Comparison of ENCODE assay signal across 19 mouse cellular contexts in genomic region chr10:121615935-121616334, GRCm38 (mm10). TPM values are rescaled to one million over a fixed set of nuclear protein-coding genes. Genes with fewer than 3 reads are reported as not detected.
DNase-seq lines count a peak whose midpoint lies in the region; ATAC-seq and TF ChIP-seq lines count a peak whose summit lies in the region.
"Had no signal": no experiment of that assay in that cellular context is flagged by ENCODE, and none has a peak within 500 bp of the region (broad histone marks: within the 10 kb centered on the region; RNA-seq: fewer than 3 reads in every experiment).

No protein-coding gene starts in this region.

- no peak overlapping the region for H3K9ac ChIP-seq in kidney, postnatal 0 days (ENCODE audit: low read depth, low read length)
- H3K9ac ChIP-seq in lung, embryonic 16.5 days (ENCODE audit: low read length): no peak overlapping the region
- no peak overlapping the region for H3K9ac ChIP-seq in stomach, embryonic 14.5 days (replicated peaks; ENCODE audit: low read depth, low read length)
- H3K9ac ChIP-seq in forebrain, embryonic 12.5 days: no peak overlapping the region
- H3K9ac ChIP-seq: embryonic facial prominence, embryonic 12.5 days; heart, embryonic 12.5 days had no signal

- WGBS in kidney, postnatal 0 days: 82% methylated on average over 7 of the region's 7 CpGs
- 48% methylated on average over 7 of the region's 7 CpGs for WGBS in lung, embryonic 16.5 days
- 59% methylated on average over 7 of the region's 7 CpGs for WGBS in lung, adult 2 months
- 61% methylated on average over 7 of the region's 7 CpGs for WGBS in stomach, embryonic 14.5 days
- WGBS in forebrain, embryonic 12.5 days: 44% methylated on average over 7 of the region's 7 CpGs

- H3K27me3 ChIP-seq in kidney, postnatal 0 days (ENCODE audit: insufficient read depth, low read length): no peaks in the 10 kb centered on the region
- H3K27me3 ChIP-seq in lung, embryonic 16.5 days (ENCODE audit: control insufficient read depth, insufficient read depth, low read depth, low read length): no peaks in the 10 kb centered on the region
- no peaks in the 10 kb centered on the region for H3K27me3 ChIP-seq in stomach, embryonic 14.5 days (ENCODE audit: control insufficient read depth, insufficient read depth, low read length)
- H3K27me3 ChIP-seq in forebrain, embryonic 12.5 days: no peaks in the 10 kb centered on the region
- H3K27me3 ChIP-seq: embryonic facial prominence, embryonic 12.5 days; heart, embryonic 12.5 days had no signal

- no peak overlapping the region for H3K4me3 ChIP-seq in kidney, postnatal 0 days (replicated peaks; ENCODE audit: low read depth, low read length)
- H3K4me3 ChIP-seq in lung, embryonic 16.5 days (ENCODE audit: low read length): no peak overlapping the region
- no peak overlapping the region for H3K4me3 ChIP-seq in lung, adult 2 months (replicated peaks; ENCODE audit: extremely low read depth, low read depth, low read length)
- no peak overlapping the region for H3K4me3 ChIP-seq in stomach, embryonic 14.5 days (ENCODE audit: low read depth, low read length)
- no peak overlapping the region for H3K4me3 ChIP-seq in forebrain, embryonic 12.5 days (replicated peaks)
- H3K4me3 ChIP-seq: embryonic facial prominence, embryonic 12.5 days; gastrocnemius, adult 2 months; heart, embryonic 12.5 days; hindbrain, embryonic 10.5 days had no signal

- no peaks in the 10 kb centered on the region for H3K4me1 ChIP-seq in kidney, postnatal 0 days (replicated peaks; ENCODE audit: insufficient read depth, low read length)
- no peaks in the 10 kb centered on the region for H3K4me1 ChIP-seq in lung, embryonic 16.5 days (replicated peaks; ENCODE audit: control insufficient read depth, insufficient read depth, low read length)
- H3K4me1 ChIP-seq in lung, adult 2 months (ENCODE audit: control insufficient read depth, insufficient read depth, low read length): peaks cover 6% of the 10 kb centered on the region
- H3K4me1 ChIP-seq in stomach, embryonic 14.5 days (ENCODE audit: control insufficient read depth, insufficient read depth, low read length): no peaks in the 10 kb centered on the region
- no peaks in the 10 kb centered on the region for H3K4me1 ChIP-seq in forebrain, embryonic 12.5 days
- H3K4me1 ChIP-seq: embryonic facial prominence, embryonic 12.5 days; heart, embryonic 12.5 days; hindbrain, embryonic 10.5 days had no signal

- 0 out of 2 replicates have a peak, but pooled peaks have one; percentile 54 for ATAC-seq in kidney, postnatal 0 days (replicated peaks; ENCODE audit: low FRiP score, low read depth)
- ATAC-seq in lung, embryonic 16.5 days (ENCODE audit: low read depth): no peak
- ATAC-seq in stomach, embryonic 14.5 days (ENCODE audit: insufficient number of reproducible peaks, insufficient read depth, low FRiP score, low read depth): peak; percentile 69
- no peak for ATAC-seq in forebrain, embryonic 12.5 days (ENCODE audit: low FRiP score)
- ATAC-seq: forebrain, embryonic 16.5 days had no signal

- H3K4me2 ChIP-seq in kidney, postnatal 0 days (ENCODE audit: low read length): no peak overlapping the region
- H3K4me2 ChIP-seq in lung, embryonic 16.5 days (ENCODE audit: low read depth, low read length): no peak overlapping the region
- H3K4me2 ChIP-seq in stomach, embryonic 14.5 days (replicated peaks; ENCODE audit: low read depth, low read length): no peak overlapping the region
- no peak overlapping the region for H3K4me2 ChIP-seq in forebrain, embryonic 12.5 days
- H3K4me2 ChIP-seq: embryonic facial prominence, embryonic 12.5 days; heart, embryonic 12.5 days had no signal

- no peaks in the 10 kb centered on the region for H3K9me3 ChIP-seq in kidney, postnatal 0 days (replicated peaks; ENCODE audit: low read length)
- H3K9me3 ChIP-seq in lung, embryonic 16.5 days (ENCODE audit: control insufficient read depth, low read length): no peaks in the 10 kb centered on the region
- no peaks in the 10 kb centered on the region for H3K9me3 ChIP-seq in stomach, embryonic 14.5 days (ENCODE audit: control insufficient read depth, low read depth, low read length)
- no peaks in the 10 kb centered on the region for H3K9me3 ChIP-seq in forebrain, embryonic 12.5 days
- H3K9me3 ChIP-seq: embryonic facial prominence, embryonic 12.5 days; heart, embryonic 12.5 days; hindbrain, embryonic 10.5 days had no signal

- no peak for TF ChIP-seq CTCF in kidney, postnatal 0 days (IDR thresholded peaks at IDR 0.05; ENCODE audit: low read depth)
- TF ChIP-seq CTCF in lung, adult 2 months (IDR thresholded peaks at IDR 0.05; ENCODE audit: insufficient read depth, low read length): no peak

- H3K36me3 ChIP-seq in kidney, postnatal 0 days (ENCODE audit: insufficient read depth, low read length): peaks cover 50% of the 10 kb centered on the region
- peaks cover 48% of the 10 kb centered on the region for H3K36me3 ChIP-seq in lung, embryonic 16.5 days (ENCODE audit: control insufficient read depth, insufficient read depth, low read length)
- H3K36me3 ChIP-seq in stomach, embryonic 14.5 days (ENCODE audit: control insufficient read depth, insufficient read depth, low read length): peaks cover 68% of the 10 kb centered on the region
- peaks cover 84% of the 10 kb centered on the region for H3K36me3 ChIP-seq in forebrain, embryonic 12.5 days (replicated peaks)

- H3K27ac ChIP-seq in kidney, postnatal 0 days: no peak overlapping the region
- H3K27ac ChIP-seq in lung, embryonic 16.5 days (ENCODE audit: low read length): peak overlapping the region; percentile 34; the same call in 1 of the 2 replicates
- H3K27ac ChIP-seq in stomach, embryonic 14.5 days (ENCODE audit: low read length): peak overlapping the region; percentile 62
- H3K27ac ChIP-seq in forebrain, embryonic 12.5 days: no peak overlapping the region
- H3K27ac ChIP-seq: embryonic facial prominence, embryonic 12.5 days; gastrocnemius, adult 2 months; hindbrain, embryonic 10.5 days had no signal

- DNase-seq in kidney, postnatal 0 days (ENCODE audit: low spot score): no peak
- no peak for DNase-seq in kidney, postnatal 10 days
- no peak for DNase-seq in lung, adult 2 months
- peak; percentile 66 for DNase-seq in yolk sac, embryonic 10.5 days (ENCODE audit: low spot score)
- no peak for DNase-seq in right cerebral cortex, adult 2 months (ENCODE audit: low spot score in 2 of 2)
- DNase-seq: adrenal gland, postnatal 10 days; cerebellum, adult 11 months; cerebellum, adult 8-10 months; cerebellum, postnatal 25 days; gastrocnemius, adult 2 months; gastrocnemius, postnatal 25 days had no signal

- no peak for TF ChIP-seq POLR2A in lung, adult 2 months (IDR thresholded peaks at IDR 0.05; ENCODE audit: borderline replicate concordance, extremely low read depth, low read depth, low read length)

RNA-seq across cellular contexts. Expression of gene Xpot, which starts 10.2 kb away (rescaled TPM):
- 33.0 and 40.7 TPM in 2 replicates for polyA plus RNA-seq in kidney, postnatal 0 days (2015; fragmentation: Nextera tagmentation; extraction: Ambion mirVana)
- 35.4 and 42.8 TPM in 2 replicates for polyA plus RNA-seq in lung, embryonic 16.5 days (2015; fragmentation: Nextera tagmentation; extraction: Ambion mirVana)
- 95.5 and 107 TPM in 2 replicates for polyA plus RNA-seq in lung, adult 2 months (2012; rRNA removed)
- polyA plus RNA-seq in stomach, embryonic 14.5 days (2014; fragmentation: Nextera tagmentation; extraction: Ambion mirVana): 59.9 and 60.2 TPM in 2 replicates
- 59.0 and 63.1 TPM in 2 replicates for polyA plus RNA-seq in forebrain, embryonic 12.5 days (2016; fragmentation: Nextera tagmentation; extraction: Ambion mirVana)

RNA-seq across cellular contexts. Expression of gene D930020B18Rik, which starts 25.5 kb away (rescaled TPM):
- polyA plus RNA-seq in kidney, postnatal 0 days (2015; fragmentation: Nextera tagmentation; extraction: Ambion mirVana): 0.21 and 0.23 TPM in 2 replicates
- polyA plus RNA-seq in lung, embryonic 16.5 days (2015; fragmentation: Nextera tagmentation; extraction: Ambion mirVana): 0.30 and 0.38 TPM in 2 replicates
- polyA plus RNA-seq in lung, adult 2 months (2012; rRNA removed): 0.59 and 1.0 TPM in 2 replicates
- polyA plus RNA-seq in stomach, embryonic 14.5 days (2014; fragmentation: Nextera tagmentation; extraction: Ambion mirVana): 2.2 and 2.3 TPM in 2 replicates
- 0.63 and 1.3 TPM in 2 replicates for polyA plus RNA-seq in forebrain, embryonic 12.5 days (2016; fragmentation: Nextera tagmentation; extraction: Ambion mirVana)
- polyA plus RNA-seq: C2C12; hindbrain, embryonic 10.5 days had no signal

RNA-seq across cellular contexts. Expression of gene Tbk1, which starts 29.3 kb away (rescaled TPM):
- 26.5 TPM in 2 replicates for polyA plus RNA-seq in kidney, postnatal 0 days (2015; fragmentation: Nextera tagmentation; extraction: Ambion mirVana)
- polyA plus RNA-seq in lung, embryonic 16.5 days (2015; fragmentation: Nextera tagmentation; extraction: Ambion mirVana): 37.0 and 39.2 TPM in 2 replicates
- 8.9 and 20.4 TPM in 2 replicates for polyA plus RNA-seq in lung, adult 2 months (2012; rRNA removed)
- 38.6 and 45.7 TPM in 2 replicates for polyA plus RNA-seq in stomach, embryonic 14.5 days (2014; fragmentation: Nextera tagmentation; extraction: Ambion mirVana)
- 37.5 and 39.4 TPM in 2 replicates for polyA plus RNA-seq in forebrain, embryonic 12.5 days (2016; fragmentation: Nextera tagmentation; extraction: Ambion mirVana)

Comparison
In these comparisons a context has a peak if more than half of its experiments do, and no peak if none do; other contexts are left out.
1. ATAC-seq: peak in kidney, postnatal 0 days (single experiment) and stomach, embryonic 14.5 days (single experiment); none in lung, embryonic 16.5 days (single experiment) and forebrain, embryonic 12.5 days (single experiment).
2. H3K27ac ChIP-seq: peak in lung, embryonic 16.5 days (single experiment) and stomach, embryonic 14.5 days (single experiment); none in kidney, postnatal 0 days (single experiment) and forebrain, embryonic 12.5 days (single experiment).